Mouse (Mus musculus): ENCODE results near the gene Dlgap4.

GRCm38 (mm10) chr2:156584154-156584796, 29.2 kb upstream of the Dlgap4 start:
- TF ChIP-seq GATA1 (IDR thresholded peaks at IDR 0.05; ENCODE audit: borderline replicate concordance, low read length) (no peak), FLI1 (IDR thresholded peaks at IDR 0.05; ENCODE audit: low read length) (no peak)
